Mouse (Mus musculus): ENCODE measurements around the gene Rtkn. TPM values are rescaled to one million over a fixed set of nuclear protein-coding genes. Genes with fewer than 3 reads are reported as not detected.
A peak's percentile ranks its signal among the peaks of the same experiment; 100 is the strongest.

The Rtkn gene
- polyA plus RNA-seq, 1 experiment from 2014 or later = 8.8 TPM

GRCm38 (mm10) chr6:83120930-83121862, 14.1 kb upstream of the Rtkn start, which contains the start of gene Wbp1:
TSS of gene Wbp1 (minus strand) at chr6:83121559.
- WGBS = under 1% methylated on average over 38 of the region's 38 CpGs
- Histone ChIP-seq H3K4me3 (replicated peaks; ENCODE audit: low read depth, low read length) (peak within 1 kb of the TSS; percentile 74), H3K9me3 (ENCODE audit: control insufficient read depth, low read length) (no peaks in the 10 kb centered on the region), H3K27ac (replicated peaks; ENCODE audit: low read depth, low read length) (peak within 1 kb of the TSS; percentile 98), H3K27me3 (ENCODE audit: control insufficient read depth, insufficient read depth, low read length) (no peaks in the 10 kb centered on the region), H3K4me1 (ENCODE audit: control insufficient read depth, insufficient read depth, low read length) (peaks cover 38% of the 10 kb centered on the region), H3K9ac (replicated peaks; ENCODE audit: low read length) (peak within 1 kb of the TSS; percentile 89), H3K4me2 (ENCODE audit: low read length) (peak within 1 kb of the TSS; percentile 97), H3K36me3 (ENCODE audit: control insufficient read depth, insufficient read depth, low read length) (peaks cover 32% of the 10 kb centered on the region)
- DNase-seq (peak; percentile 97), ATAC-seq (ENCODE audit: low FRiP score, low TSS enrichment) (peak; percentile 93)

DNA sequence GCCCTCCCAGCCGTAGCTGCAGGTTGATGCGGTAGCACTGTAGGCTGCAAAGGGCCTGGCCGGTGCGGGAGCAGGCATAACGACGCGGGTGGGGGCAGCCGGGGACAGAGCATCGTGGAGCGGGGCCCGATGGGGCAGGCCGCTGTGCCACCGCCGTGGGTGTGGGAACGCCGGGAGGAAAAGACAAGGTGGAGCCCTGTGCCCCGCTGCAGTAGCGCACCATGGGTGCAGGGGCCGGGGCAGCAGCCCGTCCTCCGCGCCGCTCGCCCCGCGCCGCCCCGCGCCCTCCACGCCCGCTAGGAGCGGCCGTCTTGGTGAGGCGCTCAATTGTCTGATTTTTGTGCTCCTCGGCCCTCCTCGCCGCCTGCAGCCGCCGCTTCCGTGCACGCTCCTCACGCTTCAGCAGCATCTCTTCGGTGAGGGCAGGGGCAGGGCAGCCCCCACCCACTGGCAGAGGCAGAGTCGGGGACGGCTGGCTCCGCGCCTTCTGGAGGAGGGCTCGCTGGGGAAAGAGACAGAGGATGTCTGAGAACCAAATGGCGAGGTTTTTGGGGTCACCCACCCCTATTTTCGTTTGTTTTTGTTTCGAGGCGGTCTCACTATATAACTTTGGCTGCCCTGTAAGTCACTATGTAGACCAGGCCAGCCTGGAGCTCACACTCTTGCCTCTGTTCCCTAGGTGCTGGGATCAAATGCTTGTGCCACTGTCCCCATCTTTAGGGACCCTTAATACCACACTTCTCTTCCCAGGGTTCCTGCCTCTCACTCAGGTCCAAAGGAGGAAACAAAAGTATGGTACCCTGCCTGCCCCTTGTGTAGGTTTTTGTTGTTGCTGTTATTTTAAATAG, 13.2 kb upstream of the Rtkn start:
- Histone ChIP-seq H3K9me3 (ENCODE audit: control insufficient read depth, low read length) (no peaks in the 10 kb centered on the region), H3K4me1 (ENCODE audit: control insufficient read depth, insufficient read depth, low read length) (peaks cover 30% of the 10 kb centered on the region), H3K4me2 (ENCODE audit: low read length) (peak overlapping the region; percentile 97), H3K27me3 (ENCODE audit: control insufficient read depth, insufficient read depth, low read length) (no peaks in the 10 kb centered on the region), H3K4me3 (replicated peaks; ENCODE audit: low read depth, low read length) (peak overlapping the region; percentile 74), H3K27ac (replicated peaks; ENCODE audit: low read depth, low read length) (peak overlapping the region; percentile 97), H3K36me3 (ENCODE audit: control insufficient read depth, insufficient read depth, low read length) (peaks cover 28% of the 10 kb centered on the region), H3K9ac (replicated peaks; ENCODE audit: low read length) (peak overlapping the region; percentile 89)
- DNase-seq (peak; percentile 50), ATAC-seq (ENCODE audit: low FRiP score, low TSS enrichment) (peak; percentile 1; the same call in 1 of the 2 replicates)
- WGBS = 2% methylated on average over 50 of the region's 52 CpGs

DNA sequence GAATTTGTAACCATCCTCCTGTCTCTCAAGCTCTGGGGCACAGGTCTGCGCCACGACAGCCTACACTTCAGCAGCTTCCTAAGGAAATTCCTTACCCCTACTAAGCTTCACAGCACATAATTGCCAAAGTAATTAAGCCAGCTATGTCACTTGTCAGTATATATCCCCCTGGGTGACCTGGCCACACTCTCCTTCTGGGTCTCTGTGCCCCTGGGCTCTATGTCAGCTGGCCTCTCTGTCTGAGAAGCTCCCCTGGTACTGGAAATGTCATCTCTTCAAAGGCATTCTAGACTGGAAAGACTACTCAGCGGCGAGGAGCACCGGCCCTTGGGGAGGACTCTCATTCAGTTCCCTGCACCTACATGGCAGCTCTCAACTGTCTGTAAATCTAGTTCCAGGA, 12.3 kb upstream of the Rtkn start:
- peaks cover 30% of the 10 kb centered on the region for H3K4me1 ChIP-seq (ENCODE audit: control insufficient read depth, insufficient read depth, low read length)

DNA sequence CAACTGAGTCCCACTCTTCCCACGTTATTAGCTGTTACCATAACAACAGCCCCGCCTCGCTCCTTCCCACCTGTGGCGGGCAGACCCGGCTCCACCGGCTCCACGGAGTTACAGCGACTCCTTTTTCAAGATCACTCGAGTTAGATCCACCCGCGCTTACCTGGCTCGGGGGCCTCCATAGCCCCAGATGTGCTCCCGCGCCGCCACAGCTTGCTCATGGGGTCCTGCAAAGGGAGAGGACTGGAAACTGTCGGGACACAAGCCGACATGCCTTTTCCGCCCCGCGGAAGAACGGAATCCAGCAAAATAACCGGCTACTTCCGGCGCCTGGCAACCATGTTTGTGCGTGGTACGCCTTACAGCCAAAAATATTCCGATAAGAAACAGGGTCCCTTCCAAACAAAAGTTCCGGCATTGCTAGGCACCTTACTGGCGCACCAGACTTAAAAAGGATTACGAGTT, 10.4 kb upstream of the Rtkn start:
- DNase-seq (peak; percentile 96), ATAC-seq (ENCODE audit: low FRiP score, low TSS enrichment) (peak; percentile 9; the same call in 1 of the 2 replicates)
- peak overlapping the region; percentile 55 for H3K4me3 ChIP-seq (replicated peaks; ENCODE audit: low read depth, low read length)
- peak overlapping the region; percentile 56 for H3K27ac ChIP-seq (replicated peaks; ENCODE audit: low read depth, low read length)
- WGBS = 1% methylated on average over 30 of the region's 30 CpGs
- peaks cover 25% of the 10 kb centered on the region for H3K4me1 ChIP-seq (ENCODE audit: control insufficient read depth, insufficient read depth, low read length)
- H3K36me3 ChIP-seq (ENCODE audit: control insufficient read depth, insufficient read depth, low read length) = peaks cover under 1% of the 10 kb centered on the region; the same call in 1 of the 2 replicates
- H3K9ac ChIP-seq (replicated peaks; ENCODE audit: low read length) = peak overlapping the region; percentile 57
- H3K27me3 ChIP-seq (ENCODE audit: control insufficient read depth, insufficient read depth, low read length) = no peaks in the 10 kb centered on the region
- no peaks in the 10 kb centered on the region for H3K9me3 ChIP-seq (ENCODE audit: control insufficient read depth, low read length)
- H3K4me2 ChIP-seq (ENCODE audit: low read length) = peak overlapping the region; percentile 93

More for the DNA sequence above, 12.3 kb upstream of the Rtkn start:
- H3K9me3 ChIP-seq (ENCODE audit: control insufficient read depth, low read length) = no peaks in the 10 kb centered on the region
- ATAC-seq (ENCODE audit: low FRiP score, low TSS enrichment) (no peak), DNase-seq (no peak)
- H3K27me3 ChIP-seq (ENCODE audit: control insufficient read depth, insufficient read depth, low read length) = no peaks in the 10 kb centered on the region
- 69% methylated on average over 5 of the region's 5 CpGs for WGBS
- H3K9ac ChIP-seq (replicated peaks; ENCODE audit: low read length) = no peak overlapping the region
- H3K4me3 ChIP-seq (replicated peaks; ENCODE audit: low read depth, low read length) = no peak overlapping the region; the same call in 1 of the 2 replicates
- H3K36me3 ChIP-seq (ENCODE audit: control insufficient read depth, insufficient read depth, low read length) = peaks cover 20% of the 10 kb centered on the region
- H3K27ac ChIP-seq (replicated peaks; ENCODE audit: low read depth, low read length) = no peak overlapping the region
- peak overlapping the region; percentile 97 for H3K4me2 ChIP-seq (ENCODE audit: low read length)

DNA sequence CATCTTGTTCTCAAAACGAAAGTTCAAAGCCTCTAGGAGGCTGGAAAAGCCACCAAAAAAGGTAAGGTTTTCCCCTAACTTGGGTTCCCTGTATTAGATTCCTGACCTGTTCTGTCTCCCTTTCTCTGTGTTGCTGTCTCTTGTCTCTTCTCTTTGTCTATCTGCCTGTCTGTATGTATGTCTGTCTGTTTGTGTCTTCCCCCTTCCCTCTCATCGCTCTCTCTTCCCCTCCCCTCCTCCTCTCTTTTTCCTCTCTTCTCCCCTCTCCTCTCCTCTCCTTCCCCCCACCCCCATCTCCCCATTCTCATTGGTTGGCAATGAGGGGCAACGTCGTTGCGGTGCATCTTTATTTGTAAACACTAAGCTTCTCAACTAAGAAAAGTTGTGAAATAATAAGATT, 9.9 kb upstream of the Rtkn start, which contains the start of gene Ino80b:
TSS of gene Ino80b (minus strand) at position 101 of the 400 bp plus-strand sequence.
- Histone ChIP-seq H3K36me3 (ENCODE audit: control insufficient read depth, insufficient read depth, low read length) (no peaks in the 10 kb centered on the region), H3K27ac (replicated peaks; ENCODE audit: low read depth, low read length) (peak within 1 kb of the TSS; percentile 56)
- 26% methylated on average over 5 of the region's 5 CpGs for WGBS

DNA sequence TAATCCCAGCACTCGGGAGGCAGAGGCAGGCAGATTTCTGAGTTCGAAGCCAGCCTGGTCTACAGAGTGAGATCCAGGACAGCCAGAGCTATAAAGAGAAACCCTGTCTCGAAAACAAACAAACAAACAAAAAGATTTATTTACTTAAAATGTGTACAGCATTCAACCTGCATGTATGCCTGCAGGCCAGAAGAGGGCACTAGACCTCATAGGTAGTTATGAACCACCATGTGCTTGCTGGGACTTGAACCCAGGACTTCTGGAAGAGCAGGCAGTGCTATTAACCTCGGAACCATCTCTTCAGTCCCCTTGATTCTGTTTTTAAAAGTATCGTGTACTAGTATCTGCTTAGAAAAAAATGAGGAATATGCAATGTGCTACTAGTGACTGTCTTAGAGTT, 7.8 kb upstream of the Rtkn start:
- no peak overlapping the region for H3K27ac ChIP-seq (replicated peaks; ENCODE audit: low read depth, low read length)
- peaks cover 16% of the 10 kb centered on the region for H3K4me1 ChIP-seq (ENCODE audit: control insufficient read depth, insufficient read depth, low read length)
- H3K9me3 ChIP-seq (ENCODE audit: control insufficient read depth, low read length) = no peaks in the 10 kb centered on the region
- ATAC-seq (ENCODE audit: low FRiP score, low TSS enrichment) (no peak), DNase-seq (no peak)
- no peak overlapping the region for H3K4me2 ChIP-seq (ENCODE audit: low read length)
- no peaks in the 10 kb centered on the region for H3K36me3 ChIP-seq (ENCODE audit: control insufficient read depth, insufficient read depth, low read length)
- H3K27me3 ChIP-seq (ENCODE audit: control insufficient read depth, insufficient read depth, low read length) = no peaks in the 10 kb centered on the region
- no peak overlapping the region for H3K9ac ChIP-seq (replicated peaks; ENCODE audit: low read length)
- 93% methylated on average over 5 of the region's 5 CpGs for WGBS
- no peak overlapping the region for H3K4me3 ChIP-seq (replicated peaks; ENCODE audit: low read depth, low read length)

More for the DNA sequence above, 9.9 kb upstream of the Rtkn start, which contains the start of gene Ino80b:
- DNase-seq = no peak
- peak within 1 kb of the TSS; percentile 55 for H3K4me3 ChIP-seq (replicated peaks; ENCODE audit: low read depth, low read length)
- H3K9me3 ChIP-seq (ENCODE audit: control insufficient read depth, low read length) = no peaks in the 10 kb centered on the region
- H3K27me3 ChIP-seq (ENCODE audit: control insufficient read depth, insufficient read depth, low read length) = no peaks in the 10 kb centered on the region
- H3K9ac ChIP-seq (replicated peaks; ENCODE audit: low read length) = peak within 1 kb of the TSS; percentile 57
- peaks cover 20% of the 10 kb centered on the region for H3K4me1 ChIP-seq (ENCODE audit: control insufficient read depth, insufficient read depth, low read length)
- ATAC-seq (ENCODE audit: low FRiP score, low TSS enrichment) = no peak
- peak within 1 kb of the TSS; percentile 93 for H3K4me2 ChIP-seq (ENCODE audit: low read length)

- no peak for DNase-seq
- Histone ChIP-seq H3K27ac (replicated peaks; ENCODE audit: low read depth, low read length) (no peak overlapping the region), H3K4me1 (ENCODE audit: control insufficient read depth, insufficient read depth, low read length) (peaks cover 11% of the 10 kb centered on the region; the same call in 1 of the 2 replicates), H3K27me3 (ENCODE audit: control insufficient read depth, insufficient read depth, low read length) (0 out of 2 replicates have a peak, but pooled peaks cover 2% of the 10 kb centered on the region), H3K9me3 (ENCODE audit: control insufficient read depth, low read length) (no peaks in the 10 kb centered on the region), H3K4me3 (replicated peaks; ENCODE audit: low read depth, low read length) (no peak overlapping the region), H3K4me2 (ENCODE audit: low read length) (no peak overlapping the region), H3K9ac (replicated peaks; ENCODE audit: low read length) (no peak overlapping the region), H3K36me3 (ENCODE audit: control insufficient read depth, insufficient read depth, low read length) (no peaks in the 10 kb centered on the region)
- 91% methylated on average over 6 of the region's 6 CpGs for WGBS
- no peak for ATAC-seq (ENCODE audit: low FRiP score, low TSS enrichment)
These were observed 3.7 kb upstream of the Rtkn start for GRCm38 (mm10) chr6:83131469-83132034.
